Mouse (Mus musculus) embryonic facial prominence, embryonic 10.5 days (tissue): Measurements from ENCODE around the gene Il9r. TPM values are rescaled to one million over a fixed set of nuclear protein-coding genes. Genes with fewer than 3 reads are reported as not detected.

Experiments used
- DNase-seq: peaks from one replicate; pipeline ENCODE4 v3.0.0-alpha.2; 2017; ENCODE audit warnings: low spot score
- H3K27ac ChIP-seq: fragments of 300-500 bp; sonication (generic); replicated peaks from 2 replicates; pipeline ENCODE4 v1.5.1; 2016; ENCODE audit warnings: mild to moderate bottlenecking
- H3K27me3 ChIP-seq: fragments of 300-500 bp; sonication (generic); replicated peaks from 2 replicates; pipeline ENCODE4 v1.6.1; 2016; ENCODE audit warnings: low read depth, mild to moderate bottlenecking; ENCODE audit not compliant: poor library complexity, severe bottlenecking
- H3K36me3 ChIP-seq: fragments of 300-500 bp; sonication (generic); replicated peaks from 2 replicates; pipeline ENCODE4 v1.6.1; 2016; ENCODE audit warnings: mild to moderate bottlenecking, moderate library complexity
- H3K4me1 ChIP-seq: fragments of 300-500 bp; sonication (generic); 2 replicates; pipeline ENCODE4 v1.6.1; 2016
- H3K4me3 ChIP-seq: fragments of 300-500 bp; sonication (generic); 2 replicates; pipeline ENCODE4 v1.5.1; 2016; ENCODE audit warnings: mild to moderate bottlenecking, moderate library complexity
- H3K9me3 ChIP-seq: fragments of 300-500 bp; sonication (generic); 2 replicates; pipeline ENCODE4 v1.6.1; 2016; ENCODE audit warnings: mild to moderate bottlenecking
- WGBS: fragments of 180-500 bp; shearing (Covaris S2); methylation state at CpG from one replicate; pipeline ENCODE4 v1.1.7; 2016; 5-methylcytosine and 5-hydroxymethylcytosine counted together
- polyA plus RNA-seq: library from polyadenylated mRNA; unstranded; fragments of >200 nt; fragmentation: Nextera tagmentation; extraction: Ambion mirVana; gene quantifications from 2 replicates; pipeline ENCODE4 v1.2.1, GENCODE M21; 2016

Gene Il9r
- polyA plus RNA-seq, 1 experiment from 2014 or later: not detected

GRCm38 (mm10) chr11:32161922-32162804 lies 37.9 kb downstream of the Il9r start:
- H3K27ac ChIP-seq: peak overlapping the region; percentile 80
- H3K27me3 ChIP-seq: peaks cover 35% of the 10 kb centered on the region
- 14% methylated on average over 28 of the region's 28 CpGs for WGBS
- no peaks in the 10 kb centered on the region for H3K9me3 ChIP-seq
- H3K4me3 ChIP-seq: peak overlapping the region; percentile 51
- no peaks in the 10 kb centered on the region for H3K36me3 ChIP-seq
- DNase-seq: peak; percentile 93
- peaks cover 23% of the 10 kb centered on the region for H3K4me1 ChIP-seq

- Histone ChIP-seq H3K27me3 (peaks cover 35% of the 10 kb centered on the region), H3K4me1 (peaks cover 19% of the 10 kb centered on the region), H3K9me3 (no peaks in the 10 kb centered on the region), H3K27ac (peak overlapping the region; percentile 80), H3K4me3 (peak overlapping the region; percentile 51), H3K36me3 (no peaks in the 10 kb centered on the region)
- DNase-seq: peak; percentile 62
- 5% methylated on average over 9 of the region's 9 CpGs for WGBS
These were observed 38.6 kb downstream of the Il9r start for GRCm38 (mm10) chr11:32161500-32161899.

- no peak overlapping the region for H3K27ac ChIP-seq
- H3K4me3 ChIP-seq: no peak overlapping the region
- no peak for DNase-seq
- peaks cover 19% of the 10 kb centered on the region for H3K4me1 ChIP-seq
- no peaks in the 10 kb centered on the region for H3K9me3 ChIP-seq
- peaks cover 35% of the 10 kb centered on the region for H3K27me3 ChIP-seq
- no peaks in the 10 kb centered on the region for H3K36me3 ChIP-seq
- WGBS: 76% methylated on average over 7 of the region's 7 CpGs
These were observed 39.7 kb downstream of the Il9r start for GRCm38 (mm10) chr11:32160341-32160740.

GRCm38 (mm10) chr11:32159176-32159575 lies 40.9 kb downstream of the Il9r start:
- Histone ChIP-seq H3K36me3 (no peaks in the 10 kb centered on the region), H3K4me1 (peaks cover 19% of the 10 kb centered on the region), H3K4me3 (no peak overlapping the region), H3K27me3 (peaks cover 35% of the 10 kb centered on the region), H3K27ac (no peak overlapping the region), H3K9me3 (no peaks in the 10 kb centered on the region)
- 94% methylated on average over 3 of the region's 3 CpGs for WGBS
- DNase-seq: no peak

GRCm38 (mm10) chr11:32157791-32158594 lies 42.1 kb downstream of the Il9r start:
- H3K4me3 ChIP-seq: no peak overlapping the region
- 60% methylated on average over 18 of the region's 18 CpGs for WGBS
- peak overlapping the region; percentile 70 for H3K27ac ChIP-seq
- DNase-seq: peak; percentile 29
- H3K27me3 ChIP-seq: peaks cover 35% of the 10 kb centered on the region
- peaks cover 19% of the 10 kb centered on the region for H3K4me1 ChIP-seq
- H3K9me3 ChIP-seq: no peaks in the 10 kb centered on the region
- no peaks in the 10 kb centered on the region for H3K36me3 ChIP-seq

GRCm38 (mm10) chr11:32156854-32157630 lies 43.0 kb downstream of the Il9r start:
- H3K27me3 ChIP-seq: peaks cover 34% of the 10 kb centered on the region
- peak overlapping the region; percentile 30; the same call in 1 of the 2 replicates for H3K27ac ChIP-seq
- H3K36me3 ChIP-seq: no peaks in the 10 kb centered on the region
- WGBS: 83% methylated on average over 7 of the region's 7 CpGs
- H3K9me3 ChIP-seq: no peaks in the 10 kb centered on the region
- no peak for DNase-seq
- H3K4me1 ChIP-seq: peaks cover 14% of the 10 kb centered on the region
- no peak overlapping the region for H3K4me3 ChIP-seq

- no peak overlapping the region for H3K4me3 ChIP-seq
- H3K36me3 ChIP-seq: no peaks in the 10 kb centered on the region
- H3K4me1 ChIP-seq: peaks cover 3% of the 10 kb centered on the region
- 0 out of 2 replicates have a peak, but pooled peaks cover under 1% of the 10 kb centered on the region for H3K27me3 ChIP-seq
- H3K9me3 ChIP-seq: no peaks in the 10 kb centered on the region
- H3K27ac ChIP-seq: no peak overlapping the region
- no peak for DNase-seq
- 93% methylated on average over 7 of the region's 7 CpGs for WGBS
These were observed 46.9 kb downstream of the Il9r start for GRCm38 (mm10) chr11:32153216-32153615.

- Histone ChIP-seq H3K27me3 (no peaks in the 10 kb centered on the region), H3K27ac (no peak overlapping the region), H3K9me3 (no peaks in the 10 kb centered on the region), H3K36me3 (no peaks in the 10 kb centered on the region), H3K4me1 (peaks cover 2% of the 10 kb centered on the region), H3K4me3 (no peak overlapping the region)
- no peak for DNase-seq
These were observed 47.3 kb downstream of the Il9r start for GRCm38 (mm10) chr11:32152814-32153213.

GRCm38 (mm10) chr11:32151243-32151642 lies 48.8 kb downstream of the Il9r start:
- Histone ChIP-seq H3K9me3 (no peaks in the 10 kb centered on the region), H3K4me1 (no peaks in the 10 kb centered on the region), H3K27ac (no peak overlapping the region), H3K4me3 (no peak overlapping the region), H3K36me3 (no peaks in the 10 kb centered on the region), H3K27me3 (no peaks in the 10 kb centered on the region)
- 89% methylated on average over 5 of the region's 5 CpGs for WGBS
- DNase-seq: no peak

GRCm38 (mm10) chr11:32149605-32150004 lies 50.5 kb downstream of the Il9r start:
- WGBS: 82% methylated on average over 11 of the region's 11 CpGs

GRCm38 (mm10) chr11:32142771-32143170 lies 57.3 kb downstream of the Il9r start:
- no peak for DNase-seq
- Histone ChIP-seq H3K27me3 (no peaks in the 10 kb centered on the region), H3K9me3 (no peaks in the 10 kb centered on the region), H3K36me3 (no peaks in the 10 kb centered on the region), H3K27ac (0 out of 2 replicates have a peak overlapping the region, but pooled peaks have one; percentile 46), H3K4me1 (peaks cover 34% of the 10 kb centered on the region), H3K4me3 (no peak overlapping the region)
- 81% methylated on average over 5 of the region's 5 CpGs for WGBS

More at GRCm38 (mm10) chr11:32149605-32150004, 50.5 kb downstream of the Il9r start:
- Histone ChIP-seq H3K36me3 (no peaks in the 10 kb centered on the region), H3K4me3 (no peak overlapping the region), H3K27ac (no peak overlapping the region), H3K4me1 (no peaks in the 10 kb centered on the region), H3K27me3 (no peaks in the 10 kb centered on the region), H3K9me3 (no peaks in the 10 kb centered on the region)
- no peak for DNase-seq
